Mouse (Mus musculus) central nervous system, embryonic 18 days (tissue): ENCODE measurements around the gene Ush1g. TPM values are rescaled to one million over a fixed set of nuclear protein-coding genes. Genes with fewer than 3 reads are reported as not detected.

Source experiments
- polyA plus RNA-seq: library from polyadenylated mRNA; depleted of rRNA; stranded (reverse); fragments of >200 nt; gene quantifications from 2 replicates; pipeline ENCODE4 v1.2.3, GENCODE M21; 2012; rRNA removed

Gene Ush1g
- polyA plus RNA-seq, result 0.06 and 0.13 TPM in 2 replicates

GRCm38 (mm10) chr11:115321906-115322693, at the start of gene Ush1g:
Gene Ush1g (minus strand): TSS chr11:115322041.

GRCm38 (mm10) chr11:115367395-115367944, 45.6 kb upstream of the Ush1g start, which contains the start of gene Hid1:
Gene Hid1 (minus strand): TSS chr11:115367756.

GRCm38 (mm10) chr11:115334531-115334930, 12.7 kb upstream of the Ush1g start, which contains the start of gene Otop3:
Gene Otop3 (plus strand): TSS chr11:115334731.

DNA sequence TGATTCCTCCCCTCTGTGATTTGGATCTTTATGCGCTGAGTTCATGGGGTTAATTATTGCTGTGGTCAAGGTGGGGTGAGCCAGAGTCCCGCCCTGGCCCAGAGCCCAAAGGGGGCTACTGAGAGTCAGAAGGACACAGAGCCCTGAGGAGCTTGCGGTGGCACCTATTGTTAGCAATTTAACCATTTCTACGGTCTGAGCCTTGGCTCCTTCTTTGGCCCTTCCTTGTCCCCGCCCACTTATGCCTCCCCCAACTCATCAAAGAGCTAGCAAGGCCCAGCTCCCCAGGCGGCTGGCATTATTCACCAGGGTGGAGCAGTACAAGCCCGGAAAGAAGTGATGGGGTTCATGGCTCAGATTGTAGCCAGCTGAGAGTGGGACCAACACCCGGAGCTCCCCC, 15.0 kb downstream of the Ush1g start, which contains the start of gene Otop2:
TSS of gene Otop2 (plus strand) at position 301 of the 400 bp plus-strand sequence.

GRCm38 (mm10) chr11:115297214-115297826, 24.5 kb downstream of the Ush1g start, which contains the start of gene Fads6:
Gene Fads6 (minus strand): TSS chr11:115297663.

GRCm38 (mm10) chr11:115276780-115277603, 44.8 kb downstream of the Ush1g start, which contains the start of gene Fdxr:
Gene Fdxr (minus strand): TSS chr11:115277050.

DNA sequence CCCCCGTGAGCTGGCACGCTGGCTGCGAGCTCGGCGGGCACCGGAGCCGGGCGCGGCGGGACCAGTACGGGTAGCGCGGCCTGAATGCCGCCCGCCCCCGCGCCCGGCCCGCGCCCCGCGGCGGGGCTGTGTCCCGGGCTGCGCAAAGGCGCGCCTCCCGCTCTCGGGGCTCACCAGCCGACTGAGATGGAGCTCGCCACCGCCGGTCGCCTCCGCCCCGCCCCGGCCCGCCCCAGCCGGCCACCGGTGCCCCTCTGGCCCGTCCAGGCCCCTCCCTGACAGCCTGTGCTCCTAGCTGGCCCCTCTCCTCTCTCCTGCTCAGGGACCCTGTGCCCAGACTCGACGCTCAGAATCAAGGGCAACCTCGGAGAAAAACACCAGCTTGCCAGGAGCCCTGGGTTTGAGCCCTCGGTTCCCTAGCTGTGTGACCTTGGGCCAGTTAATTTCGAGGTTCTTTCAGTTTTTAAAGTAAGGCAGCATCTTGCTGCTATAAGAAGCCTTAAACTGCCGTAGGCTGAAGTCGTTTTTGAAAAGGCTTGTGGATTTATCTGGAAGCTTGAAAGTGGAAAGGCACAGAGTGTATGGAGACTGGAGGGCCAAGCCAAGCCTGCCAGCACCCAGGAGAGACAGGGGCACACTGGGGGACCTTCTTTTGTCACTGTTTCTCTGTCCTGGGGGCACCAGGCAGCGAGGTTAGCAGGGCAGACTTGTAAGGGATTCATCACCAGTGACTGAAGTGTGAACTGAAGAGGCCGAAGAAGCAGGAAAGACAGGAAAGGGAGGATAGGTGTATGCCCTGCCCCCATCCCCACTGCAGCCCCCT, 54.6 kb downstream of the Ush1g start, which contains the start of gene Grin2c:
TSS of gene Grin2c (minus strand) at position 183 of the 823 bp plus-strand sequence.

Other genes with a start within 250 kb of the Ush1g start
- gene Rab37, start 230.6 kb downstream of the Ush1g start, polyA plus RNA-seq, result 0.79 and 0.87 TPM in 2 replicates
- gene Cd300lf, start 188.0 kb downstream of the Ush1g start, polyA plus RNA-seq, result 0.18 and 0.36 TPM in 2 replicates
- gene Slc9a3r1, start 158.7 kb downstream of the Ush1g start, polyA plus RNA-seq, result 41.7 and 45.8 TPM in 2 replicates
- gene Tmem104, start 134.6 kb downstream of the Ush1g start, polyA plus RNA-seq, result 5.5 and 7.7 TPM in 2 replicates
- 19.2 and 20.9 TPM in 2 replicates for gene Nat9, start 134.2 kb downstream of the Ush1g start, polyA plus RNA-seq
- 2.6 and 3.1 TPM in 2 replicates for gene Grin2c, start 54.8 kb downstream of the Ush1g start, polyA plus RNA-seq
- gene Fdxr, start 45.0 kb downstream of the Ush1g start, polyA plus RNA-seq, result 31.3 and 33.1 TPM in 2 replicates
- 4.2 and 4.5 TPM in 2 replicates for gene Fads6, start 24.4 kb downstream of the Ush1g start, polyA plus RNA-seq
- 0.07 and 0.16 TPM in 2 replicates for gene Otop2, start 14.9 kb downstream of the Ush1g start, polyA plus RNA-seq
- 0.62 and 0.68 TPM in 2 replicates for gene Otop3, start 12.7 kb upstream of the Ush1g start, polyA plus RNA-seq
- 56.4 and 69.3 TPM in 2 replicates for gene Hid1, start 45.7 kb upstream of the Ush1g start, polyA plus RNA-seq
- 31.5 and 32.2 TPM in 2 replicates for gene Cdr2l, start 59.9 kb upstream of the Ush1g start, polyA plus RNA-seq
- gene Mrpl58, start 81.7 kb upstream of the Ush1g start, polyA plus RNA-seq, result 103 and 122 TPM in 2 replicates
- 444 and 496 TPM in 2 replicates for gene Atp5h, start 97.9 kb upstream of the Ush1g start, polyA plus RNA-seq
- gene Kctd2, start 98.1 kb upstream of the Ush1g start, polyA plus RNA-seq, result 49.7 and 50.7 TPM in 2 replicates
- 0.09 TPM in 1 of 2 replicates, not detected in the other for gene Trim80, start 118.5 kb upstream of the Ush1g start, polyA plus RNA-seq
- gene Slc16a5, start 140.4 kb upstream of the Ush1g start, polyA plus RNA-seq, result 0.10 TPM in 1 of 2 replicates, not detected in the other
- gene Armc7, start 153.6 kb upstream of the Ush1g start, polyA plus RNA-seq, result 9.9 and 10.3 TPM in 2 replicates
- gene Nt5c, start 169.8 kb upstream of the Ush1g start, polyA plus RNA-seq, result 69.7 and 88.0 TPM in 2 replicates
- gene Jpt1, start 192.3 kb upstream of the Ush1g start, polyA plus RNA-seq, result 1,339 and 1,384 TPM in 2 replicates
- 630 and 633 TPM in 2 replicates for gene Sumo2, start 214.2 kb upstream of the Ush1g start, polyA plus RNA-seq
- gene Nup85, start 242.4 kb upstream of the Ush1g start, polyA plus RNA-seq, result 122 and 125 TPM in 2 replicates